Mouse (Mus musculus) megakaryocyte, embryonic 14.5 days (primary cell): ENCODE results near the gene Acadvl.

Experiments used
- FLI1 ChIP-seq: IDR thresholded peaks from 2 replicates; pipeline ENCODE4 v1.6.1; 2012; ENCODE audit warnings: low read length, inconsistent platforms, mixed read lengths
- GATA1 ChIP-seq: IDR thresholded peaks from 3 replicates; pipeline ENCODE4 v1.6.1; 2012; ENCODE audit warnings: mixed read lengths, low read length, inconsistent platforms, borderline replicate concordance

DNA sequence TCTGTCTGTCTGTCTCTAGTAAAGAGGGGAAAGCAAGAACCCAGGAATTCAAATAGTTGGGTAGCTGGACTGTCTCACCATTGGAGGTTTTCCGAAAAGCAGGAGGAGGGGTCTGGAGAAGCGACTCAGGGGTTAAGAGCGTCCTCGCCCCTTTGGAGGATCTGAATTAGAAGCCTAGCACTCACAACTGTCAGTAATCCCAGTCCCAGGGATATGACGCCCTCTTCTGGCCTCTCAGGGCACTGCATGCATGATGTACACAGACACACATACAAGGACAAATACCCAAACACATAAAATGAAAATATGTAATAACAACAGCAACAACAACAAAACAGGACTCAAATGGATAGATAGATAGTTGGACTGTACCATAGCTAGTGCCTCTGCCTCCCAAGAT is 54.6 kb downstream of the Acadvl start:
- TF ChIP-seq GATA1, result no peak
- TF ChIP-seq FLI1, result no peak
